Comparison of ENCODE assay signal across 7 mouse cellular contexts in genomic region chr10:59900174-59900435, GRCm38 (mm10). TPM values are rescaled to one million over a fixed set of nuclear protein-coding genes. Genes with fewer than 3 reads are reported as not detected.
DNase-seq lines count a peak whose midpoint lies in the region; ATAC-seq and TF ChIP-seq lines count a peak whose summit lies in the region.

No protein-coding gene starts in this region.

- no peaks in the 10 kb centered on the region for H3K27me3 ChIP-seq in lung, postnatal 0 days (replicated peaks; ENCODE audit: insufficient read depth, low read length)
- no peaks in the 10 kb centered on the region for H3K27me3 ChIP-seq in forebrain, embryonic 13.5 days
- H3K27me3 ChIP-seq in limb, embryonic 14.5 days (ENCODE audit: control insufficient read depth, insufficient read depth, low read length), result no peaks in the 10 kb centered on the region
- H3K27me3 ChIP-seq in stomach, embryonic 15.5 days (replicated peaks), result no peaks in the 10 kb centered on the region

- no peak for TF ChIP-seq POLR2A in limb, embryonic 14.5 days (IDR thresholded peaks at IDR 0.05; ENCODE audit: borderline replicate concordance, extremely low read depth, insufficient read depth, insufficient read length)

- H3K4me1 ChIP-seq in lung, postnatal 0 days (ENCODE audit: insufficient read depth, low read depth, low read length), result peaks cover 16% of the 10 kb centered on the region
- peaks cover 80% of the 10 kb centered on the region for H3K4me1 ChIP-seq in forebrain, embryonic 13.5 days
- peaks cover 53% of the 10 kb centered on the region for H3K4me1 ChIP-seq in limb, embryonic 14.5 days (ENCODE audit: control insufficient read depth, insufficient read depth, low read length)
- H3K4me1 ChIP-seq in stomach, embryonic 15.5 days, result peaks cover 51% of the 10 kb centered on the region

- no peak for DNase-seq in lung, postnatal 0 days (ENCODE audit: low spot score)
- DNase-seq in lung, postnatal 25 days (ENCODE audit: low spot score), result no peak
- DNase-seq in limb, embryonic 14.5 days (ENCODE audit: low spot score), result peak; percentile 49
- no peak for DNase-seq in spleen, adult 18-20 months
- DNase-seq in adrenal gland, postnatal 4 days (ENCODE audit: low spot score in 2 of 2), result no peak

- H3K4me2 ChIP-seq in lung, postnatal 0 days (replicated peaks; ENCODE audit: low read depth, low read length), result no peak overlapping the region
- peak overlapping the region; percentile 46 for H3K4me2 ChIP-seq in forebrain, embryonic 13.5 days
- peak overlapping the region; percentile 30 for H3K4me2 ChIP-seq in limb, embryonic 14.5 days (replicated peaks; ENCODE audit: low read depth, low read length, severe bottlenecking)
- H3K4me2 ChIP-seq in stomach, embryonic 15.5 days, result peak overlapping the region; percentile 42

- H3K27ac ChIP-seq in lung, postnatal 0 days (ENCODE audit: low read length), result peak overlapping the region; percentile 90
- peak overlapping the region; percentile 100 for H3K27ac ChIP-seq in forebrain, embryonic 13.5 days
- peak overlapping the region; percentile 81 for H3K27ac ChIP-seq in limb, embryonic 14.5 days (replicated peaks; ENCODE audit: low read depth, low read length)
- peak overlapping the region; percentile 94 for H3K27ac ChIP-seq in stomach, embryonic 15.5 days

- WGBS in lung, postnatal 0 days, result 21% methylated on average over 4 of the region's 4 CpGs
- WGBS in forebrain, embryonic 13.5 days, result 26% methylated on average over 4 of the region's 4 CpGs
- 19% methylated on average over 4 of the region's 4 CpGs for WGBS in limb, embryonic 14.5 days
- WGBS in stomach, embryonic 15.5 days, result 22% methylated on average over 4 of the region's 4 CpGs

- TF ChIP-seq EP300 in lung, postnatal 0 days (IDR thresholded peaks at IDR 0.05), result no peak

- TF ChIP-seq CTCF in lung, postnatal 0 days (IDR thresholded peaks at IDR 0.05), result no peak

- H3K9me3 ChIP-seq in lung, postnatal 0 days (ENCODE audit: low read length), result no peaks in the 10 kb centered on the region
- no peaks in the 10 kb centered on the region for H3K9me3 ChIP-seq in forebrain, embryonic 13.5 days (replicated peaks)
- no peaks in the 10 kb centered on the region for H3K9me3 ChIP-seq in limb, embryonic 14.5 days (ENCODE audit: control insufficient read depth, low read length)
- H3K9me3 ChIP-seq in stomach, embryonic 15.5 days, result no peaks in the 10 kb centered on the region

- ATAC-seq in lung, postnatal 0 days, result no peak
- no peak for ATAC-seq in forebrain, embryonic 13.5 days
- no peak; the same call in 1 of the 2 replicates for ATAC-seq in limb, embryonic 14.5 days (ENCODE audit: low FRiP score, low read depth)
- no peak for ATAC-seq in stomach, embryonic 15.5 days (ENCODE audit: insufficient read depth, low FRiP score, low read depth)

- H3K36me3 ChIP-seq in lung, postnatal 0 days (ENCODE audit: insufficient read depth, low read length), result peaks cover 16% of the 10 kb centered on the region
- peaks cover 16% of the 10 kb centered on the region for H3K36me3 ChIP-seq in forebrain, embryonic 13.5 days (ENCODE audit: poor library complexity, severe bottlenecking)
- peaks cover 34% of the 10 kb centered on the region for H3K36me3 ChIP-seq in limb, embryonic 14.5 days (ENCODE audit: control insufficient read depth, insufficient read depth, low read length)
- peaks cover 23% of the 10 kb centered on the region for H3K36me3 ChIP-seq in stomach, embryonic 15.5 days

- no peak overlapping the region for H3K9ac ChIP-seq in lung, postnatal 0 days (replicated peaks; ENCODE audit: low read depth)
- peak overlapping the region; percentile 62; the same call in 1 of the 2 replicates for H3K9ac ChIP-seq in forebrain, embryonic 13.5 days
- H3K9ac ChIP-seq in limb, embryonic 14.5 days (ENCODE audit: low read depth, low read length, severe bottlenecking), result 0 out of 2 replicates have a peak overlapping the region, but pooled peaks have one; percentile 46
- H3K9ac ChIP-seq in stomach, embryonic 15.5 days, result no peak overlapping the region; the same call in 1 of the 2 replicates

- no peak overlapping the region for H3K4me3 ChIP-seq in lung, postnatal 0 days (ENCODE audit: low read depth, low read length)
- H3K4me3 ChIP-seq in forebrain, embryonic 13.5 days, result no peak overlapping the region
- no peak overlapping the region for H3K4me3 ChIP-seq in limb, embryonic 14.5 days (replicated peaks; ENCODE audit: low read length)
- no peak overlapping the region for H3K4me3 ChIP-seq in stomach, embryonic 15.5 days (replicated peaks)

RNA-seq across cellular contexts. Expression of gene Dnajb12, which starts 20.7 kb away (rescaled TPM):
- 19.8 and 24.4 TPM in 2 replicates for polyA plus RNA-seq in lung, postnatal 0 days (2015; fragmentation: Nextera tagmentation; extraction: Ambion mirVana)
- 16.9 and 18.4 TPM in 2 replicates for polyA plus RNA-seq in forebrain, embryonic 13.5 days (2015; fragmentation: Nextera tagmentation; extraction: Ambion mirVana)
- 34.1 and 37.1 TPM in 2 replicates for polyA plus RNA-seq in limb, embryonic 14.5 days (2012; rRNA removed)
- 26.0 and 26.3 TPM in 2 replicates for polyA plus RNA-seq in limb, embryonic 14.5 days (2014; fragmentation: Nextera tagmentation; extraction: Ambion mirVana)
- 20.6 and 22.0 TPM in 2 replicates for polyA plus RNA-seq in stomach, embryonic 15.5 days (2015; fragmentation: Nextera tagmentation; extraction: Ambion mirVana)
- 10 to 100 TPM; 63.9 to 66.3 TPM for total RNA-seq in adrenal gland, postnatal 4 days (2021)

RNA-seq across cellular contexts. Expression of gene Ddit4, which starts 51.5 kb away (rescaled TPM):
- 21.2 and 28.1 TPM in 2 replicates for polyA plus RNA-seq in lung, postnatal 0 days (2015; fragmentation: Nextera tagmentation; extraction: Ambion mirVana)
- polyA plus RNA-seq in forebrain, embryonic 13.5 days (2015; fragmentation: Nextera tagmentation; extraction: Ambion mirVana), result 69.3 and 71.3 TPM in 2 replicates
- 117 and 138 TPM in 2 replicates for polyA plus RNA-seq in limb, embryonic 14.5 days (2012; rRNA removed)
- 8.5 and 8.6 TPM in 2 replicates for polyA plus RNA-seq in limb, embryonic 14.5 days (2014; fragmentation: Nextera tagmentation; extraction: Ambion mirVana)
- polyA plus RNA-seq in stomach, embryonic 15.5 days (2015; fragmentation: Nextera tagmentation; extraction: Ambion mirVana), result 45.6 and 45.8 TPM in 2 replicates
- 10 to 100 TPM; 59.7 to 80.6 TPM for total RNA-seq in adrenal gland, postnatal 4 days (2021)

Comparison
In these comparisons a context has a peak if more than half of its experiments do, and no peak if none do; other contexts are left out.
1. H3K9ac ChIP-seq: peak in forebrain, embryonic 13.5 days (single experiment) and limb, embryonic 14.5 days (single experiment); none in lung, postnatal 0 days (single experiment) and stomach, embryonic 15.5 days (single experiment).
2. Peak in every context shown above with its lines, with median percentiles within 50 percentile points of each other: H3K27ac ChIP-seq.